Mouse (Mus musculus) embryonic facial prominence, embryonic 11.5 days (tissue): ENCODE data around the gene Ranbp2. TPM values are rescaled to one million over a fixed set of nuclear protein-coding genes. Genes with fewer than 3 reads are reported as not detected.
"Not testable (repeated sequence)": the region's sequence is repeated elsewhere in the genome, so short reads cannot be mapped to it uniquely, and the experiment has no call there.

ENCODE experiments used
- ATAC-seq: fragments of 200-750 bp; cut with Nextera tagmentation; replicated peaks from 2 replicates; pipeline ENCODE4 v1.8.0; 2017; ENCODE audit warnings: low read depth; ENCODE audit not compliant: insufficient number of reproducible peaks, low FRiP score, low TSS enrichment
- DNase-seq: peaks from one replicate; pipeline ENCODE4 v3.0.0-alpha.2; 2015; ENCODE audit warnings: low spot score
- H3K27ac ChIP-seq: fragments of 300-500 bp; sonication (generic); replicated peaks from 2 replicates; pipeline ENCODE4 v1.5.1; 2014; ENCODE audit warnings: mild to moderate bottlenecking, low read depth, low read length, control low read depth
- H3K27me3 ChIP-seq: fragments of 300-500 bp; sonication (generic); 2 replicates; pipeline ENCODE4 v1.6.1; 2014; ENCODE audit warnings: mild to moderate bottlenecking, low read length, moderate library complexity, mixed read lengths; ENCODE audit not compliant: control insufficient read depth, insufficient read depth
- H3K36me3 ChIP-seq: fragments of 300-500 bp; sonication (generic); replicated peaks from 2 replicates; pipeline ENCODE4 v1.6.1; 2014; ENCODE audit warnings: low read depth, mild to moderate bottlenecking, low read length, moderate library complexity, mixed read lengths; ENCODE audit not compliant: control insufficient read depth, insufficient read depth
- H3K4me1 ChIP-seq: fragments of 300-500 bp; sonication (generic); 2 replicates; pipeline ENCODE4 v1.6.1; 2014; ENCODE audit warnings: low read length, mixed read lengths; ENCODE audit not compliant: control insufficient read depth, insufficient read depth
- H3K4me2 ChIP-seq: fragments of 300-500 bp; sonication (generic); 2 replicates; pipeline ENCODE4 v1.6.1; 2014; ENCODE audit warnings: low read depth, mild to moderate bottlenecking, control low read depth, low read length, moderate library complexity
- H3K4me3 ChIP-seq: fragments of 300-500 bp; sonication (generic); 2 replicates; pipeline ENCODE4 v1.5.1; 2014; ENCODE audit warnings: low read depth, low read length, control low read depth
- H3K9ac ChIP-seq: fragments of 300-500 bp; sonication (generic); replicated peaks from 2 replicates; pipeline ENCODE4 v1.6.1; 2014; ENCODE audit warnings: mild to moderate bottlenecking, control low read depth, low read length
- H3K9me3 ChIP-seq: fragments of 300-500 bp; sonication (generic); replicated peaks from 2 replicates; pipeline ENCODE4 v1.6.1; 2016; ENCODE audit warnings: mild to moderate bottlenecking, low read length, inconsistent platforms, mixed read lengths; ENCODE audit not compliant: control insufficient read depth
- WGBS: fragments of 180-500 bp; shearing (Covaris S2); extraction: QIAGEN DNeasy Blood & Tissue Kit; methylation state at CpG from one replicate; pipeline ENCODE4 v1.1.7; 2014; 5-methylcytosine and 5-hydroxymethylcytosine counted together
- polyA plus RNA-seq: library from polyadenylated mRNA; unstranded; fragments of >200 nt; fragmentation: Nextera tagmentation; extraction: Ambion mirVana; gene quantifications from 2 replicates; pipeline ENCODE4 v1.2.1, GENCODE M21; 2014

Ranbp2 gene
- polyA plus RNA-seq, 1 experiment from 2014 or later: 30.8 TPM

GRCm38 (mm10) chr10:58498516-58498915, 51.8 kb downstream of the Ranbp2 start:
- Histone ChIP-seq H3K4me2 (peak overlapping the region; percentile 52), H3K9ac (peak overlapping the region; percentile 72), H3K4me3 (peak overlapping the region; percentile 67), H3K27ac (no peak overlapping the region), H3K27me3 (no peaks in the 10 kb centered on the region), H3K36me3 (no peaks in the 10 kb centered on the region; the same call in 1 of the 2 replicates), H3K4me1 (no peaks in the 10 kb centered on the region), H3K9me3 (no peaks in the 10 kb centered on the region)
- ATAC-seq (no peak), DNase-seq (no peak)
- WGBS: 58% methylated on average over 2 of the region's 2 CpGs

GRCm38 (mm10) chr10:58529358-58529757, 82.6 kb downstream of the Ranbp2 start:
- 90% methylated on average over 1 of the region's 1 CpGs for WGBS
- no peak overlapping the region for H3K9ac ChIP-seq
- no peaks in the 10 kb centered on the region for H3K4me1 ChIP-seq
- H3K4me2 ChIP-seq: no peak overlapping the region
- H3K9me3 ChIP-seq: no peaks in the 10 kb centered on the region
- H3K27me3 ChIP-seq: no peaks in the 10 kb centered on the region
- H3K4me3 ChIP-seq: no peak overlapping the region
- H3K36me3 ChIP-seq: no peaks in the 10 kb centered on the region
- DNase-seq (no peak), ATAC-seq (no peak)
- H3K27ac ChIP-seq: no peak overlapping the region

- Histone ChIP-seq H3K9ac (no peak overlapping the region), H3K27ac (no peak overlapping the region), H3K36me3 (no peaks in the 10 kb centered on the region), H3K4me2 (no peak overlapping the region), H3K27me3 (no peaks in the 10 kb centered on the region), H3K4me3 (no peak overlapping the region), H3K4me1 (no peaks in the 10 kb centered on the region), H3K9me3 (no peaks in the 10 kb centered on the region)
- 78% methylated on average over 10 of the region's 10 CpGs for WGBS
- DNase-seq: no peak
- no peak for ATAC-seq
Measured at GRCm38 (mm10) chr10:58530896-58531790, 84.4 kb downstream of the Ranbp2 start.

- Histone ChIP-seq H3K9ac (no peak overlapping the region), H3K4me2 (no peak overlapping the region), H3K27me3 (no peaks in the 10 kb centered on the region), H3K4me3 (no peak overlapping the region), H3K9me3 (no peaks in the 10 kb centered on the region), H3K4me1 (no peaks in the 10 kb centered on the region), H3K27ac (no peak overlapping the region), H3K36me3 (no peaks in the 10 kb centered on the region)
- ATAC-seq: no peak
- 90% methylated on average over 2 of the region's 2 CpGs for WGBS
- DNase-seq: no peak
Measured at GRCm38 (mm10) chr10:58532177-58532576, 85.5 kb downstream of the Ranbp2 start.

- not testable (repeated sequence) for H3K27me3 ChIP-seq, DNase-seq, ATAC-seq, H3K4me3 ChIP-seq, H3K27ac ChIP-seq, H3K4me1 ChIP-seq, H3K4me2 ChIP-seq, H3K36me3 ChIP-seq, H3K9ac ChIP-seq, H3K9me3 ChIP-seq
- WGBS: 78% methylated on average over 5 of the region's 5 CpGs
Measured at GRCm38 (mm10) chr10:58536276-58536675, 89.6 kb downstream of the Ranbp2 start.

GRCm38 (mm10) chr10:58540613-58541012, 93.9 kb downstream of the Ranbp2 start:
- Histone ChIP-seq H3K9me3 (no peaks in the 10 kb centered on the region), H3K9ac (no peak overlapping the region), H3K27me3 (no peaks in the 10 kb centered on the region), H3K4me1 (no peaks in the 10 kb centered on the region), H3K4me2 (no peak overlapping the region), H3K4me3 (no peak overlapping the region), H3K27ac (no peak overlapping the region), H3K36me3 (no peaks in the 10 kb centered on the region; the same call in none of the 2 replicates)
- WGBS: 68% methylated on average over 13 of the region's 13 CpGs
- DNase-seq: peak; percentile 7
- no peak for ATAC-seq

Other genes with a start within 250 kb of the Ranbp2 start
- not detected in 2 replicates for gene AW822073, start 222.0 kb upstream of the Ranbp2 start, polyA plus RNA-seq
- not detected in 2 replicates for gene Duxf3, start 214.2 kb upstream of the Ranbp2 start, polyA plus RNA-seq
- gene Gm4981, start 210.2 kb upstream of the Ranbp2 start, polyA plus RNA-seq: not detected in 2 replicates
- 45.9 and 47.2 TPM in 2 replicates for gene Gcc2, start 191.4 kb upstream of the Ranbp2 start, polyA plus RNA-seq
- 89.2 and 103 TPM in 2 replicates for gene Lims1, start 123.5 kb upstream of the Ranbp2 start, polyA plus RNA-seq
- gene Ccdc138, start 51.0 kb downstream of the Ranbp2 start, polyA plus RNA-seq: 7.4 and 9.9 TPM in 2 replicates
- gene Edar, start 228.7 kb downstream of the Ranbp2 start, polyA plus RNA-seq: 0.52 and 0.78 TPM in 2 replicates